Mouse (Mus musculus) midbrain, embryonic 15.5 days (tissue): ENCODE data around the gene Urah. TPM values are rescaled to one million over a fixed set of nuclear protein-coding genes. Genes with fewer than 3 reads are reported as not detected.
A peak's percentile ranks its signal among the peaks of the same experiment; 100 is the strongest.

Experiments used
- ATAC-seq: fragments of 200-750 bp; cut with Nextera tagmentation; replicated peaks from 2 replicates; pipeline ENCODE4 v1.8.0; 2017; ENCODE audit warnings: moderate TSS enrichment
- H3K27ac ChIP-seq: fragments of 300-500 bp; sonication (generic); 2 replicates; pipeline ENCODE4 v1.5.1; 2015; ENCODE audit warnings: mild to moderate bottlenecking, inconsistent platforms
- H3K27me3 ChIP-seq: fragments of 300-500 bp; sonication (generic); replicated peaks from 2 replicates; pipeline ENCODE4 v1.6.1; 2015; ENCODE audit warnings: inconsistent platforms
- H3K36me3 ChIP-seq: fragments of 300-500 bp; sonication (generic); replicated peaks from 2 replicates; pipeline ENCODE4 v1.6.1; 2015; ENCODE audit warnings: inconsistent platforms
- H3K4me1 ChIP-seq: fragments of 300-500 bp; sonication (generic); 2 replicates; pipeline ENCODE4 v1.6.1; 2015; ENCODE audit warnings: inconsistent platforms
- H3K4me2 ChIP-seq: fragments of 300-500 bp; sonication (generic); 2 replicates; pipeline ENCODE4 v1.6.1; 2015; ENCODE audit warnings: inconsistent platforms, mild to moderate bottlenecking, moderate library complexity
- H3K4me3 ChIP-seq: fragments of 300-500 bp; sonication (generic); 2 replicates; pipeline ENCODE4 v1.5.1; 2015; ENCODE audit warnings: mild to moderate bottlenecking, inconsistent platforms
- H3K9ac ChIP-seq: fragments of 300-500 bp; sonication (generic); 2 replicates; pipeline ENCODE4 v1.6.1; 2015; ENCODE audit warnings: mild to moderate bottlenecking, inconsistent platforms
- H3K9me3 ChIP-seq: fragments of 300-500 bp; sonication (generic); 2 replicates; pipeline ENCODE4 v1.6.1; 2016; ENCODE audit warnings: inconsistent platforms
- WGBS: fragments of 180-500 bp; shearing (Covaris S2); methylation state at CpG from one replicate; pipeline ENCODE4 v1.1.7; 2015; ENCODE audit warnings: mixed read lengths; 5-methylcytosine and 5-hydroxymethylcytosine counted together
- polyA plus RNA-seq: library from polyadenylated mRNA; unstranded; fragments of >200 nt; fragmentation: Nextera tagmentation; extraction: Ambion mirVana; gene quantifications from 2 replicates; pipeline ENCODE4 v1.2.1, GENCODE M21; 2015

The Urah gene
- polyA plus RNA-seq, 1 experiment from 2014 or later: not detected

- WGBS: 36% methylated on average over 5 of the region's 5 CpGs
- Histone ChIP-seq H3K36me3 (peaks cover 3% of the 10 kb centered on the region; the same call in 1 of the 2 replicates), H3K4me2 (peak overlapping the region; percentile 59), H3K4me1 (peaks cover 22% of the 10 kb centered on the region), H3K27me3 (no peaks in the 10 kb centered on the region), H3K9me3 (no peaks in the 10 kb centered on the region), H3K4me3 (peak overlapping the region; percentile 77), H3K27ac (peak overlapping the region; percentile 94), H3K9ac (peak overlapping the region; percentile 72)
- peak; percentile 73 for ATAC-seq
Observed at GRCm38 (mm10) chr7:140821305-140821652, 13.5 kb upstream of the Urah start.

DNA sequence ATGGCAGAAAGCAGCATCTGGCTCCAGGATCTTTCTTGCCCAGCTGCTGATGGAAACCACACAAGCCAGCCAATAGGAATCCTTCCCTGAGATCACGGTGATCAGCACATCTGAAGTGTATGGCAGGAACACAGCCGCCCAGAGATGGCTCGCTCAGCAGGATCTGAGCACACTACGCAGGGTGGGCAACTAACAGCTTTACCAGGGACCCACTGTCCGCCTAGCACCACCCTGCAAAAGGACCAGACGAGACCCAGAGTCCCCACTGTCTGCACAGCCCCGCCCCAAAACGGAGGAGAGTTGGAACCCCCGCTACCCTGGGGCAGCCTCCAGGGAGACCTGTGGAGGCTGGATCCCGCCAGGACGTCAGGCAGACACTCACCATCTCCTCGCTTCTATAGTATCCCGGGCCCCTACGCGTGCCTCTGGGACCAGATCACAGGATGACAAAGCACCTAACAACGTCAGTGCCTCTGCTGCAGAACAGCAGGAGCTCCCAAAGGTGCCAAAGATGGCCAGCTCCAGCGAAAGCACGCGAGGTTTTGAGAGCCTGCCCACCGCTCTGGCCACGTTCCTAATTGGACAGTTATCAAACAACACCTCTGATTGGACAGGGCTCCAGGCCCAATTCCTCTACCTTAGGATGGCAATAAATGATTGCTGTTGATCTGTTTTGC lies 13.0 kb upstream of the Urah start, which contains the start of gene Zfp941:
Gene Zfp941, minus strand, starts transcription at position 526 of the 677 bp plus-strand sequence.
- peak within 1 kb of the TSS; percentile 77 for H3K4me3 ChIP-seq
- peak; percentile 94 for ATAC-seq
- peak within 1 kb of the TSS; percentile 72 for H3K9ac ChIP-seq
- 2% methylated on average over 21 of the region's 21 CpGs for WGBS
- peak within 1 kb of the TSS; percentile 59 for H3K4me2 ChIP-seq
- H3K4me1 ChIP-seq: peaks cover 22% of the 10 kb centered on the region
- H3K27ac ChIP-seq: peak within 1 kb of the TSS; percentile 94
- H3K27me3 ChIP-seq: no peaks in the 10 kb centered on the region
- peaks cover 3% of the 10 kb centered on the region; the same call in 1 of the 2 replicates for H3K36me3 ChIP-seq
- H3K9me3 ChIP-seq: no peaks in the 10 kb centered on the region

DNA sequence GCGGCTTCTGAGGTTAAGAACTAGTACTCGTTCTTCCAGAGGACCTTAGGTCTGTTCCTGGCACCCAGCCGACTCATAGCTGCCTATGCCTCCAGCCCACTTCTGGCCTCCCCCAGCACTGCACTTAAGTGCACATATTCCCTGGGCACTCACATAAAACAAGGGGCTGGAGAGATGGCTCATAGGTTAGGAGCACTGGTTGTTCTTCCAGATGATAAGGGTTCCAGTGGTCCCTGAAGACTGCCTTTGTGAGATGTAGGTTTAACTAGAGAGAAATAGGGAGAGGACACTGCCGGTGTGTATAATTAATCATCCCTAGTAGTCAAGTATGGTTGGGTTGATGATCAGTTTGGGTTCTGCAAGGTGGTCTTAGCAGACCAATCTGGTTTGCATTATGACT lies 12.1 kb upstream of the Urah start:
- no peak for ATAC-seq
- Histone ChIP-seq H3K4me3 (no peak overlapping the region), H3K4me2 (no peak overlapping the region), H3K27ac (no peak overlapping the region), H3K27me3 (no peaks in the 10 kb centered on the region), H3K4me1 (peaks cover 13% of the 10 kb centered on the region), H3K9me3 (no peaks in the 10 kb centered on the region), H3K36me3 (peaks cover 3% of the 10 kb centered on the region; the same call in 1 of the 2 replicates), H3K9ac (no peak overlapping the region)
- WGBS: 91% methylated on average over 4 of the region's 4 CpGs

DNA sequence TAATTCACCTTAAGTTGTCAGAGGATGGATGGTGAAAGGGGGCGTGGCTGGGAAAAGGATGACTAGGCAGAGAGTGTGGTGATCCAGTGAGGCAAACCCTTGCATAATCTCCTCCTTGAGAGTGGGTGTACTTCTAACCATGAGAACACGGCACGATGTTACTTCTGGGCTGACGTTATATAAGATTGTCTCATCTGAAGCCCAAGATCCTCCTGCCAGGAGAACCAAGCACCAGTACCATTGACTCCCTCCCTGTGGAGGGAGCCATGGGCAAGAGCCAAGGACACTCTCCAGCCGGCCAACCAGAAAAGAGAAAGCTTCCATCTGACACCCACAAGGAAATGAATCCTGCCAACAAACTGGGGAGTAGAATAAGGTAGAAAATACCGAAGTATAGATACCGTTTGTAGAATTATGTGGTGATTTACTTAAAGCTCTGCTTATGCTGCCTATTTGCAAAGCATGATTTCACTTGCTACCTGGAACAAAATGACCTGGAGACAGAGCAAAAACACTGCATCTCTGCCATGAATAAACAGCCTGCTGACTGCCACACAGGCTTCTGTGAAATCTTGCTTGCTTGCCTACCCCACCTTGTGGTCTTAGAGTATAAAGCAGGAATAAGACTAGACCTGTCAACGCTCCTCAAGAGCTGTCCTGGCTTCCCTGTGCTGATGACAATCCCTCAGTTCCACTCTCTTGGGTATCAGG lies 6.5 kb upstream of the Urah start:
- no peak for ATAC-seq
- Histone ChIP-seq H3K36me3 (no peaks in the 10 kb centered on the region), H3K9me3 (no peaks in the 10 kb centered on the region), H3K4me2 (0 out of 2 replicates have a peak overlapping the region, but pooled peaks have one; percentile 8), H3K4me1 (no peaks in the 10 kb centered on the region), H3K4me3 (no peak overlapping the region), H3K27ac (0 out of 2 replicates have a peak overlapping the region, but pooled peaks have one; percentile 15), H3K27me3 (no peaks in the 10 kb centered on the region), H3K9ac (0 out of 2 replicates have a peak overlapping the region, but pooled peaks have one; percentile 20)
- 35% methylated on average over 8 of the region's 8 CpGs for WGBS

GRCm38 (mm10) chr7:140831447-140831846 lies 3.4 kb upstream of the Urah start:
- no peaks in the 10 kb centered on the region for H3K36me3 ChIP-seq
- no peak for ATAC-seq
- no peaks in the 10 kb centered on the region for H3K9me3 ChIP-seq
- H3K9ac ChIP-seq: no peak overlapping the region
- 77% methylated on average over 6 of the region's 6 CpGs for WGBS
- H3K4me2 ChIP-seq: no peak overlapping the region
- no peak overlapping the region for H3K4me3 ChIP-seq
- H3K27me3 ChIP-seq: no peaks in the 10 kb centered on the region
- no peaks in the 10 kb centered on the region for H3K4me1 ChIP-seq
- H3K27ac ChIP-seq: no peak overlapping the region

- no peak for ATAC-seq
- H3K9ac ChIP-seq: no peak overlapping the region
- WGBS: 88% methylated on average over 4 of the region's 4 CpGs
- H3K4me3 ChIP-seq: no peak overlapping the region
- no peak overlapping the region for H3K4me2 ChIP-seq
- H3K4me1 ChIP-seq: no peaks in the 10 kb centered on the region
- H3K9me3 ChIP-seq: no peaks in the 10 kb centered on the region
- H3K27ac ChIP-seq: no peak overlapping the region
- H3K36me3 ChIP-seq: no peaks in the 10 kb centered on the region
- 0 out of 2 replicates have a peak, but pooled peaks cover 3% of the 10 kb centered on the region for H3K27me3 ChIP-seq
Observed at GRCm38 (mm10) chr7:140833341-140833740, 1.5 kb upstream of the Urah start.

DNA sequence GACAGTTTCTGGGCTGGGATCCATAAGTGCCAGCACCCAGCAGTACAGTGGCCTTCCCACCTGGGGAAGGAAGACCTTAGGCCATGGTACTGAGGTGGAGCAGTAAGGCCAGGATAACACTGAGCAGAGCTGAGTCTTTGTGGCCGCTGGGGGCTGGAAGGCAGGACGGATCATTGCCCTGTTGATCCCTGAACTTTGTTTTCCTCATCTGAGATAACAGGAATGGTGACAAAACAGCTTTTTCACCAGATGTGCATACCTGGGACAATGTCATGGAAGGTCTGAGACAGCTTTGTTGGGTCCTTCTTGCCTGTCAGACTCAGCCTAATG lies 905 bp downstream of the Urah start:
- Histone ChIP-seq H3K27ac (no peak overlapping the region), H3K4me1 (no peaks in the 10 kb centered on the region), H3K9me3 (no peaks in the 10 kb centered on the region), H3K4me3 (no peak overlapping the region), H3K9ac (no peak overlapping the region), H3K4me2 (no peak overlapping the region), H3K27me3 (0 out of 2 replicates have a peak, but pooled peaks cover 3% of the 10 kb centered on the region), H3K36me3 (no peaks in the 10 kb centered on the region)
- WGBS: 83% methylated on average over 2 of the region's 2 CpGs
- ATAC-seq: no peak

GRCm38 (mm10) chr7:140836243-140837115 lies 1.7 kb downstream of the Urah start:
- ATAC-seq: no peak
- no peak overlapping the region for H3K4me3 ChIP-seq
- H3K36me3 ChIP-seq: no peaks in the 10 kb centered on the region
- no peak overlapping the region for H3K4me2 ChIP-seq
- H3K4me1 ChIP-seq: no peaks in the 10 kb centered on the region
- no peaks in the 10 kb centered on the region for H3K9me3 ChIP-seq
- 0 out of 2 replicates have a peak, but pooled peaks cover 7% of the 10 kb centered on the region for H3K27me3 ChIP-seq
- no peak overlapping the region for H3K9ac ChIP-seq
- no peak overlapping the region for H3K27ac ChIP-seq
- WGBS: 86% methylated on average over 9 of the region's 9 CpGs

- H3K4me2 ChIP-seq: no peak overlapping the region
- WGBS: 63% methylated on average over 5 of the region's 5 CpGs
- no peaks in the 10 kb centered on the region for H3K36me3 ChIP-seq
- no peak overlapping the region for H3K27ac ChIP-seq
- H3K4me3 ChIP-seq: no peak overlapping the region
- H3K4me1 ChIP-seq: no peaks in the 10 kb centered on the region
- ATAC-seq: no peak
- H3K9me3 ChIP-seq: no peaks in the 10 kb centered on the region
- peaks cover 16% of the 10 kb centered on the region for H3K27me3 ChIP-seq
- H3K9ac ChIP-seq: no peak overlapping the region
Observed at GRCm38 (mm10) chr7:140839556-140839955, 4.7 kb downstream of the Urah start.

- ATAC-seq: no peak
- Histone ChIP-seq H3K9me3 (no peaks in the 10 kb centered on the region), H3K4me2 (no peak overlapping the region), H3K4me1 (no peaks in the 10 kb centered on the region), H3K27ac (no peak overlapping the region), H3K4me3 (no peak overlapping the region), H3K9ac (no peak overlapping the region), H3K27me3 (peaks cover 19% of the 10 kb centered on the region), H3K36me3 (no peaks in the 10 kb centered on the region)
- WGBS: 39% methylated on average over 19 of the region's 19 CpGs
Observed at GRCm38 (mm10) chr7:140840750-140841735, 6.2 kb downstream of the Urah start.

DNA sequence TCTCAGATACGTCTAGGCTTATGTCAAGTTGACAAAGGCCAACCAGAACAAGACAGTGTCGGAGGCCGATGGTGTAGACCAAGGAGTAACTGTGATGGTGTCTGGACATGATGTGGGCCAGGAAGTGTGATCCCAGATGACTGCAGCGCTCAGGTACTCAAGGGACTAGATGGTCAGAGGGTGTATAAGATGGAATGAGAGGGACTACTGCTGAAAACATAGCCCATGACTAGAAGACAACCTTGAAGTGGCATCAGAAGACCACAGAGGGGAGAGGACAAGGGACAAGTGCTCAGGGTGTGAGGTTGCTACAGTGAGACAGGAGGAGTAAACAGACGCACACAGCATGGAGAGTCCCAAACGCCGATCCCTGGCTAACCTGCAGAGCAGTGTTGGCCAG lies 9.0 kb downstream of the Urah start:
- Histone ChIP-seq H3K9me3 (no peaks in the 10 kb centered on the region), H3K36me3 (no peaks in the 10 kb centered on the region), H3K4me3 (no peak overlapping the region), H3K4me1 (no peaks in the 10 kb centered on the region), H3K9ac (no peak overlapping the region), H3K4me2 (no peak overlapping the region), H3K27me3 (peaks cover 20% of the 10 kb centered on the region), H3K27ac (no peak overlapping the region)
- no peak for ATAC-seq
- 77% methylated on average over 7 of the region's 7 CpGs for WGBS
